Mouse (Mus musculus) midbrain, embryonic 13.5 days (tissue): ENCODE data around the gene Miga1. TPM values are rescaled to one million over a fixed set of nuclear protein-coding genes. Genes with fewer than 3 reads are reported as not detected.

Source experiments
- ATAC-seq: fragments of 200-750 bp; cut with Nextera tagmentation; 2 replicates; pipeline ENCODE4 v1.8.0; 2017; ENCODE audit warnings: mild to moderate bottlenecking, moderate TSS enrichment, moderate library complexity
- H3K27ac ChIP-seq: fragments of 300-500 bp; sonication (generic); 2 replicates; pipeline ENCODE4 v1.5.1; 2015; ENCODE audit warnings: inconsistent platforms, mild to moderate bottlenecking, moderate library complexity
- H3K27me3 ChIP-seq: fragments of 300-500 bp; sonication (generic); 2 replicates; pipeline ENCODE4 v1.6.1; 2015; ENCODE audit warnings: mild to moderate bottlenecking, inconsistent platforms
- H3K36me3 ChIP-seq: fragments of 300-500 bp; sonication (generic); 2 replicates; pipeline ENCODE4 v1.6.1; 2015; ENCODE audit warnings: mild to moderate bottlenecking, inconsistent platforms
- H3K4me1 ChIP-seq: fragments of 300-500 bp; sonication (generic); replicated peaks from 2 replicates; pipeline ENCODE4 v1.6.1; 2015; ENCODE audit warnings: inconsistent platforms
- H3K4me2 ChIP-seq: fragments of 300-500 bp; sonication (generic); replicated peaks from 2 replicates; pipeline ENCODE4 v1.6.1; 2015; ENCODE audit warnings: moderate library complexity, mild to moderate bottlenecking, inconsistent platforms
- H3K4me3 ChIP-seq: fragments of 300-500 bp; sonication (generic); replicated peaks from 2 replicates; pipeline ENCODE4 v1.5.1; 2015; ENCODE audit warnings: mild to moderate bottlenecking, inconsistent platforms
- H3K9ac ChIP-seq: fragments of 300-500 bp; sonication (generic); replicated peaks from 2 replicates; pipeline ENCODE4 v1.6.1; 2015; ENCODE audit warnings: mild to moderate bottlenecking, inconsistent platforms
- H3K9me3 ChIP-seq: fragments of 300-500 bp; sonication (generic); 2 replicates; pipeline ENCODE4 v1.6.1; 2016; ENCODE audit warnings: mild to moderate bottlenecking, inconsistent platforms
- WGBS: fragments of 180-500 bp; shearing (Covaris S2); methylation state at CpG from one replicate; pipeline ENCODE4 v1.1.7; 2015; 5-methylcytosine and 5-hydroxymethylcytosine counted together
- polyA plus RNA-seq: library from polyadenylated mRNA; unstranded; fragments of >200 nt; fragmentation: Nextera tagmentation; extraction: Ambion mirVana; gene quantifications from 2 replicates; pipeline ENCODE4 v1.2.1, GENCODE M21; 2015

The Miga1 gene
- polyA plus RNA-seq, 1 experiment from 2014 or later: 18.1 TPM

DNA sequence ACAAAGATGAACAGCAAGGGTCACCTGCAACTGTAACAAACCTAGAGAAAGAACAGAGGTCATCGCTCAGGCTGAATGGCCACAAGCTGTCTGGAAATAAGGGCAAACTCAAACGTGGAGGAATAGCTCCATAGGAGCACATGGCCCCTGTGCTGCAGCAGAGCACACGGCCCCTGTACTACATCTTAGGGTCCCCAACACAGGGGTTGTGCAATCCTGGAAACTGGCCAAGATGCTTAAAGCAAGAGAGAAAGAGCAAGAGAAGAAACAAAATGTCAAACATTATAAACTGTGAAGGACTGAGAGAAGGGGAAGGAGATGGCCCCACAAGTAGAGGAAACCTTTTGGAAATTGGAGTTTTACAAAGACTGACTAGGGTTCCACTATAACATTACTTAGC, 45.8 kb downstream of the Miga1 start:
- Histone ChIP-seq H3K4me1 (no peaks in the 10 kb centered on the region), H3K9me3 (no peaks in the 10 kb centered on the region), H3K27ac (no peak overlapping the region), H3K36me3 (peaks cover 61% of the 10 kb centered on the region), H3K9ac (no peak overlapping the region), H3K4me2 (no peak overlapping the region), H3K27me3 (no peaks in the 10 kb centered on the region), H3K4me3 (no peak overlapping the region)
- WGBS: 86% methylated on average over 3 of the region's 3 CpGs
- no peak for ATAC-seq

DNA sequence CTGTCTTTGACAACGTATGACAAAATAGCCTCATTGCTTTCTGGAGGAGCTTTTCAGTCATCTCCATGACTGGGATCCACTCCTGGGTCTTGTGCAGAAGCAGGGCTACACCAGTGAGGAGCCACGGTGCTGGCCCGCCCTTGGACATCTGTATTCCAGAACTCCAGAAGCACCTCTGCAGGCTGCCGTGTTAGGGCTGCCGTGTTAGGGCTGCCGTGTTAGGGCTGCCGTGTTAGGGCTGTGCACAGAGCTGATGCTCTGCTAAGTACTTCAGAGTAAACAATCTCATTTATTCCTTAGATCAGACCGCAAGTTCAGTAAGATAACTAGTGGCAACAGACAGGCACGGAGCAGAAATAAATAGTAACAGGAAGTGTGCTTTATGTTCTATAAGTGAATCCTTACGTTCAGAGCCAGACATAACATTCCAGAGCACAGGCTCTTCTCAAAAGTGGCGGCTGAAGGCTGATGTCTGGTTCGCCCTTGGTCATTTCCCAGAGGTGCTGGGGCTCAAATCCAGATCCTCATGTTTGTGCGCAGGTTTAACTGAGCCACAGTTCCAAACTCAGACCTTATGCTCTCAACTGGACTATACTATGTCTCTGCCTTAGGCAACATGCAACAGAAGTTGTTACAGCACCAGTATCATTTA, 46.6 kb downstream of the Miga1 start:
- Histone ChIP-seq H3K36me3 (peaks cover 68% of the 10 kb centered on the region), H3K4me2 (no peak overlapping the region), H3K4me3 (no peak overlapping the region), H3K9me3 (no peaks in the 10 kb centered on the region), H3K27ac (no peak overlapping the region), H3K9ac (no peak overlapping the region), H3K4me1 (no peaks in the 10 kb centered on the region), H3K27me3 (no peaks in the 10 kb centered on the region)
- 91% methylated on average over 13 of the region's 13 CpGs for WGBS
- ATAC-seq: no peak

DNA sequence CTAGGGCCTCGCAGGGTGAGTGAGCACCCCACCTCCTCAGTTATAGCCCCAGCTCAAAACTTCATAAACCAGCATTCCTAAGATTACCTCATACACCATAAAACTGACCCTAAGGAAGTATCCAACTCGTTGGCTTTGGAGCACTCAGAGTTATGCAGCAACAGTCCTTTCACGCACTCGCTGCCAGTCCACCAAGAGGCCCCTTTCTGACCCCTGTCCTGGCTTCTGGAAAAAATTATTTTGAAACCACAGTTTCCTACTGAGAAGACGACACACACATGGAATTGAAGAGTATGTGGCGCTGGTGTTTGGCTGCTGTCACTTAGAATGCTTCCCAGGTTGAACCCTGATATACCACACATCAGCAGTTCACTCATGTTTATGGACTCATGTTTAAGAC, 48.3 kb downstream of the Miga1 start:
- H3K4me2 ChIP-seq: no peak overlapping the region
- no peak overlapping the region for H3K9ac ChIP-seq
- ATAC-seq: no peak
- WGBS: 93% methylated on average over 6 of the region's 6 CpGs
- H3K4me1 ChIP-seq: no peaks in the 10 kb centered on the region
- no peak overlapping the region for H3K4me3 ChIP-seq
- H3K27ac ChIP-seq: no peak overlapping the region
- H3K9me3 ChIP-seq: no peaks in the 10 kb centered on the region
- H3K27me3 ChIP-seq: no peaks in the 10 kb centered on the region
- H3K36me3 ChIP-seq: peaks cover 80% of the 10 kb centered on the region

DNA sequence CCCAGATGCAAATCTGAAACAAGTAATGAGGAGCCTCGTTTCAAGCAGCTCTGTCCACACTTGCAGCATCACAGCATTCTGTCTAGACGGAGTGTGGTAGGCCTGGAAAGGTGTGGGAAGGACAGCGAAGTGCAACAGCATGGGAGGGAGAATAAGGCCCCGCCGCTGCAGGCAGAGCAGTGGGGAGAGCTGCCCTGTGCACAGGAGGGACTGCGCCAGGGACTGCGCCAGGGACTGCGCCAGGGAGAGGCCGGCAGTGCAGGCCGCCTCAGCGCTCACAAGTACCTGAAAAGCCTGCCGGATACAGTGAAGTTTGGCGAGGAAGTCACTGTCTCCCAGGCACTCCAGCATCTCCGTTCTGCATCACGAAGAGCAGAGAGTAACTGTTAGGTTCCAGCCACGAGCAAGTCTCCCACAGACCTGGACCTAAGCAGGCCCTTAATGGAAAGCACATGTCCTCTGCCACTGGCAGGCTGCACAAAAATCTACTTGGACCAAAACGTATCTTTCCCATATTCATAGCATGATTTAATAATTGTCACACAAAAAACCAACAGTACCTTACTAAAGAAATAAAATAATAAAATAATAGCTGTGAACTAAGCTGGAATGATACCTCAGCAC, 49.9 kb downstream of the Miga1 start:
- no peak for ATAC-seq
- Histone ChIP-seq H3K9me3 (no peaks in the 10 kb centered on the region), H3K27ac (no peak overlapping the region), H3K4me3 (no peak overlapping the region), H3K36me3 (peaks cover 77% of the 10 kb centered on the region), H3K4me1 (no peaks in the 10 kb centered on the region), H3K27me3 (no peaks in the 10 kb centered on the region), H3K9ac (no peak overlapping the region), H3K4me2 (no peak overlapping the region)
- 87% methylated on average over 17 of the region's 17 CpGs for WGBS

DNA sequence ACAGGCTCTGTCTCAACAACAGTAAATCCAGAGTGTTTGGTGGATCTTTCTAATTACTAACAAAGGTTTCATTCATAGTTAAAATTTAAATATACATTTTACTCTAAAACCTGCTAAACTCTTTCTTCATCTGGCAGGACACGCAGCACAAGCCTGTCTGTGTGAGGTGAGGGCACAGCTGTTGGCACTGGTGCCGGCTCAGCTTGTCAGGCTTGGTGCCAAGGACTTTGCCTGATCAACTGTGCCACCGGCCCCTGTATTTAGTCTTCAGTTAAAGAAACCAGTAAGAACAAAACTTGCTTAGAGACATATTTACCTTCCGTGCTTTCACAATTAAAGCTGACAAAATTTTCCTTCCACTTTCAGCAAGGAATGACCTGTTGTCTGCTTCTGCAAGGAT, 51.5 kb downstream of the Miga1 start:
- H3K4me2 ChIP-seq: no peak overlapping the region
- no peak overlapping the region for H3K4me3 ChIP-seq
- no peak overlapping the region for H3K27ac ChIP-seq
- 91% methylated on average over 4 of the region's 4 CpGs for WGBS
- no peaks in the 10 kb centered on the region for H3K9me3 ChIP-seq
- H3K4me1 ChIP-seq: no peaks in the 10 kb centered on the region
- no peak for ATAC-seq
- peaks cover 74% of the 10 kb centered on the region for H3K36me3 ChIP-seq
- H3K27me3 ChIP-seq: no peaks in the 10 kb centered on the region
- no peak overlapping the region for H3K9ac ChIP-seq

DNA sequence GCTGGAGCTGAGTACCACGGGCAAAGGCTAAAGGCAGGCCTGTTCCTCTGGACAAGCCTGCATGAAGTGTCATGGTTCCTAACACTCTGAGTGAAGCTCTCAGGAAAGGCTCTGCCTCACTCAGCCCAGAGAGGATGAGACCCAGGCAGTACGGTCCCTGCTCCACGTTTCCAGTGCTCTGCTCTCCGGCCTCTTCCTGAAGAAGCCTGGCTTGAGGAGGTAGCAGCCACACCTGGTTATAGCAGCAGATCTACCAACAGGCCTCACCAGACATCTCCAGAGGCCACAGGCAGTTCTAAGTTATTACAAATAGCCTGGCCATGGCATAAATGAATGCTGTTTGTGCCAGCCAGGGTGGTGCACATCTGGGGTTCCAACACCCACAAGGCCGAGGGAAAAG, 51.9 kb downstream of the Miga1 start:
- WGBS: 90% methylated on average over 5 of the region's 5 CpGs
- Histone ChIP-seq H3K36me3 (peaks cover 74% of the 10 kb centered on the region), H3K9ac (no peak overlapping the region), H3K4me1 (no peaks in the 10 kb centered on the region), H3K27ac (no peak overlapping the region), H3K9me3 (no peaks in the 10 kb centered on the region), H3K27me3 (no peaks in the 10 kb centered on the region), H3K4me3 (no peak overlapping the region), H3K4me2 (no peak overlapping the region)
- ATAC-seq: no peak

DNA sequence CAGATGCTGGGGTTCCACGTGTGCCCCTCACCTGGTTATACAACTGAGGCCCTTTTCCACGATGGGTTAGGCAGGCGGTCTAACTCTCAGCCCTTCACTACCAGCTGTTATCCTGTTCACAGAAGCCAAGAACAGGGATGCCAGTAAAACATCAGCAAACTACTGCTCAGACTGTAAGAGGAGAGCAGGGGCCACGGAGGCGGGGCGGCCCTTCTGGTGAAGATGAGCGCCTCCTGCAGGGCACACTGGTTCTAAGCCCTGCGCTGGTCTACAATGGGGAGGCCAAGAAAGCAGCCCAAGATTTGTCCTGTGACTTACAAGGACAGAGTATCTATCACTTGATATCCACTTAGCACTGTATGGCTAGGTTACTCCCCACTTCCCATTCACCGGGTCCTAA, 52.4 kb downstream of the Miga1 start:
- 79% methylated on average over 9 of the region's 9 CpGs for WGBS
- Histone ChIP-seq H3K4me2 (no peak overlapping the region), H3K36me3 (peaks cover 75% of the 10 kb centered on the region), H3K9me3 (no peaks in the 10 kb centered on the region), H3K4me1 (no peaks in the 10 kb centered on the region), H3K27ac (no peak overlapping the region), H3K9ac (no peak overlapping the region), H3K4me3 (no peak overlapping the region), H3K27me3 (no peaks in the 10 kb centered on the region)
- ATAC-seq: no peak

DNA sequence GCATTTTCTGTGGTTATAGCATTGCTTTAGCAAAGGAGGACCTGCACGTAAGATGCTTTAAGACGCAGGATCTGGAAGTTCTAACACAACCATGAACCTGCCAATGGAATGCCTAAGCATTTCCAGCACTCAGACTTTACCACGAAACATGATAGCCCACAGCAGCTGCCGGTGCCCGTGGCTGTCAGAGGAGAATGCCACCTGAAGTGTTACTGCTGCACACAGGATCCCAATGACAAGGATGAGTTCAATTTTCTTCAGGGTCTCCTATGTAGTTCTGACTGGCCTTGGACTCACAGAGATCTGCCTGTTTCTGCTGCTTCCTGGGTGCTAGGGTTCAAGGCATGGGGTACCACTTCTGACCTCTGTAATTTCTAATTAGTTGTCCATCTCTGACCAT, 55.4 kb downstream of the Miga1 start:
- ATAC-seq: no peak
- Histone ChIP-seq H3K4me2 (no peak overlapping the region), H3K4me1 (no peaks in the 10 kb centered on the region), H3K4me3 (no peak overlapping the region), H3K9me3 (no peaks in the 10 kb centered on the region), H3K36me3 (peaks cover 68% of the 10 kb centered on the region), H3K9ac (no peak overlapping the region), H3K27ac (no peak overlapping the region), H3K27me3 (no peaks in the 10 kb centered on the region)
- 94% methylated on average over 5 of the region's 5 CpGs for WGBS

DNA sequence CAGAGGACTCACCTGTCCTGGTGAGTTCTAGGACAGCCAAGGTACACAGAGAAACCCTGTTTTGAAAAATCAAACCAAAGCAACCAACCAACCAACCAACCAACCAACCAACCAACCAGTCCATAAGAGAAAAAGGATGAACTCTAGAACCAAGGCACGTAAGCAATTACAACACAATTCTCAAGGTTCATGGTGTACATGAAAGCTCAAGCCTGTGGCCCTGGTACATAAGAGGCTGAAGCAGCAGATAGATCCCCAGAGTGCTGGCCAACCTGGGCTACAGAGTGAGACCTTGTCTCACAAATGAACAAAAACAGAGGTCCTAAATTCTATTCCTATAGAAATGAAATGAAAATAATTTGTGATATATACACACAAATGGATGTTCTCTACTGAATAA, 55.9 kb downstream of the Miga1 start:
- H3K36me3 ChIP-seq: peaks cover 67% of the 10 kb centered on the region
- no peak for ATAC-seq
- 100% methylated on average over 1 of the region's 1 CpGs for WGBS

DNA sequence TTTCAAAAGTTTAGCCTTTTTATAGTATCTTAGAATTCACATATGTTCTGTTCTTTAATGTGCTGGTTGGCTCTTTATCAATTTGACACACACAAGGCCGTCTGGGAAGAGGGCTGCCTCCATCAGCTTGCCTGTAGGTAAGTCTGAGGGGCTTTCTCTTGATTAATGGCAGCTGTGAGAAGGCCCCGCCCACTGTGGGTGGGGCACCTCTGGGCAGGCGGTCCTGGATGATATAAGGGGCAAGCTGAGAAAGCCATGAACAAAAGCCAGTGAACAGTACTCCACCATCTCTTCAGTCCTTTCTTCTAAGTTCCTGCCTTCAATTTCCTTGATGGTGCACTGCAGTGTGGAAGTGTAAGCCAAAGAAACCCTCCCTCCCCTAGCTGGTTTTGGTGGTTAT, 58.1 kb downstream of the Miga1 start:
- H3K4me2 ChIP-seq: no peak overlapping the region
- H3K9me3 ChIP-seq: no peaks in the 10 kb centered on the region
- no peak for ATAC-seq
- WGBS: 56% methylated on average over 3 of the region's 3 CpGs
- peaks cover 49% of the 10 kb centered on the region for H3K36me3 ChIP-seq
- H3K27ac ChIP-seq: no peak overlapping the region
- no peaks in the 10 kb centered on the region for H3K27me3 ChIP-seq
- no peak overlapping the region for H3K4me3 ChIP-seq
- H3K9ac ChIP-seq: no peak overlapping the region
- no peaks in the 10 kb centered on the region for H3K4me1 ChIP-seq

More for the DNA sequence above, 55.9 kb downstream of the Miga1 start:
- Histone ChIP-seq H3K4me1 (no peaks in the 10 kb centered on the region), H3K27me3 (no peaks in the 10 kb centered on the region), H3K9ac (no peak overlapping the region), H3K4me2 (no peak overlapping the region), H3K4me3 (no peak overlapping the region), H3K27ac (no peak overlapping the region), H3K9me3 (no peaks in the 10 kb centered on the region)

DNA sequence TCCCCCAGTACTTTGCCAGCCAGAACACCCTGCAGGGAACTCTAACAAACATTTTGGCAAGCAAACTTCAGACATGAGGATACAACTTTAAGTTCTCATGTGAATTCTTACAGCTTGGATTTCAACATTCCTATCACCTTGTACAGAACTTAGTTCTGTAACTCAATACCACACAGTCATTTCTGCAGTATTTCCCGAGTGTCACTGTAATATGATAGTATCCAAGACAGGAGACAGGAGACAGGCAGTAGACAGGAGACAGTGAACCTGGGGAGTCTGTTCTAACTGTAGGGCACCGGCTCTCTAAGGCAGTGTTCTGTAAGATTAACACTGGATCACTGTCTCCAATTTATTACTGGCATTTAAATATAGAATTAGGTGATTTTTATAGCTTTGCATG, 61.8 kb downstream of the Miga1 start:
- Histone ChIP-seq H3K4me1 (no peaks in the 10 kb centered on the region), H3K4me3 (no peak overlapping the region), H3K27me3 (no peaks in the 10 kb centered on the region), H3K27ac (no peak overlapping the region), H3K9me3 (no peaks in the 10 kb centered on the region), H3K4me2 (no peak overlapping the region), H3K9ac (no peak overlapping the region), H3K36me3 (peaks cover 36% of the 10 kb centered on the region)
- no peak for ATAC-seq
- WGBS: 86% methylated on average over 2 of the region's 2 CpGs

DNA sequence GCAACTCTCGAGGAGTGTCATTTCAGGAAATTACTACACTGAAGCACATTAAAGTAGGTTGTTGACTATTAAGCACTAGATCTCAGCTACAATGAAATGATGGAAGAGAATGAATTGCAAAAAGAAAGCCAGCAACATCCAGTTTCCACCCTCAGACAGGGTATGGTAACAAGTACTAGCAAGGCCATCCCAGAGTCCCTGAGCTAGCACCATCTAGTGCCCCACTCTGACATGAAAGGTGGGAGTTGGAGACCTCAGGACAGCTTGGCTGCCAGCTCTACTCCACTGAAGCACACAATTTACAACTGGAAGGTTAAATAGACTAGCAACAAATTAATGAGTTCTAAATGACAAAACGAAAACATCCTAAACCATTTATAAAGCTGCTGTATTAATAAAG, 62.3 kb downstream of the Miga1 start:
- H3K27me3 ChIP-seq: no peaks in the 10 kb centered on the region
- no peak for ATAC-seq
- no peak overlapping the region for H3K4me3 ChIP-seq
- H3K9me3 ChIP-seq: no peaks in the 10 kb centered on the region
- H3K4me2 ChIP-seq: no peak overlapping the region
- no peak overlapping the region for H3K27ac ChIP-seq
- H3K9ac ChIP-seq: no peak overlapping the region
- H3K36me3 ChIP-seq: peaks cover 31% of the 10 kb centered on the region
- no peaks in the 10 kb centered on the region for H3K4me1 ChIP-seq
- WGBS: 94% methylated on average over 2 of the region's 2 CpGs

DNA sequence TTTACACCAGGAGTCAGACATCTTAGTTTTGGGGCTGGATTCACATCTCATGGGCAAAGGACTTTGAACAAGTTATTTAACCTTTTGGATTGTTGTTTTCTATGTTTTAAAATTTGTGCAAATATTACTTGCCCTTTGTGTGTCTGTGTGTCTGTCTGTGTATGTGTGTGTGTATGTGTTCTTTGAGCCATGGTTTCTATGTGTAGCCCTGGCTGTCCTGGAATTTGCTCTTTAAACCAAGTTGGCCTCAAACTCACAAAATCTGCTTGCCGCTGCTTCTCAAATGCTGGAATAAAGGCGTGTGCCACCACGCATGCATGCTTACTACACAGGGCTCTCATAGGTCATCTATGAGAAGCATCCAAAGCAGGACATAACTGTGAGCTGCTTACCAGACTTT, 63.3 kb downstream of the Miga1 start:
- ATAC-seq: no peak
- Histone ChIP-seq H3K9me3 (no peaks in the 10 kb centered on the region), H3K36me3 (peaks cover 21% of the 10 kb centered on the region), H3K27me3 (no peaks in the 10 kb centered on the region), H3K27ac (no peak overlapping the region), H3K9ac (no peak overlapping the region), H3K4me1 (no peaks in the 10 kb centered on the region), H3K4me3 (no peak overlapping the region), H3K4me2 (no peak overlapping the region)
- 96% methylated on average over 3 of the region's 3 CpGs for WGBS
